Mouse (Mus musculus): ENCODE measurements around the gene Lysmd2. TPM values are rescaled to one million over a fixed set of nuclear protein-coding genes. Genes with fewer than 3 reads are reported as not detected.

Gene Lysmd2
- polyA plus RNA-seq, 1 experiment from 2014 or later: 34.7 TPM

- Histone ChIP-seq H3K36me3 (ENCODE audit: insufficient read depth, low read length) (no peaks in the 10 kb centered on the region), H3K4me1 (replicated peaks; ENCODE audit: insufficient read depth, low read length) (no peaks in the 10 kb centered on the region), H3K27me3 (ENCODE audit: insufficient read depth, low read length) (no peaks in the 10 kb centered on the region), H3K4me2 (ENCODE audit: low read length) (no peak overlapping the region), H3K9ac (ENCODE audit: low read depth, low read length) (no peak overlapping the region), H3K4me3 (replicated peaks; ENCODE audit: low read depth, low read length) (no peak overlapping the region), H3K9me3 (replicated peaks; ENCODE audit: low read length) (no peaks in the 10 kb centered on the region), H3K27ac (no peak overlapping the region)
- DNase-seq (ENCODE audit: low spot score) (no peak), ATAC-seq (replicated peaks; ENCODE audit: low FRiP score, low read depth) (no peak)
- no peak for TF ChIP-seq CTCF (IDR thresholded peaks at IDR 0.05; ENCODE audit: low read depth)
- 68% methylated on average over 5 of the region's 5 CpGs for WGBS
Observed at GRCm38 (mm10) chr9:75666612-75667011, 41.1 kb downstream of the Lysmd2 start.

- no peak for DNase-seq (ENCODE audit: low spot score)
- Histone ChIP-seq H3K27me3 (ENCODE audit: insufficient read depth, low read length) (no peaks in the 10 kb centered on the region), H3K4me2 (ENCODE audit: low read length) (no peak overlapping the region), H3K9ac (ENCODE audit: low read depth, low read length) (no peak overlapping the region), H3K27ac (no peak overlapping the region), H3K4me1 (replicated peaks; ENCODE audit: insufficient read depth, low read length) (no peaks in the 10 kb centered on the region), H3K4me3 (replicated peaks; ENCODE audit: low read depth, low read length) (no peak overlapping the region), H3K9me3 (replicated peaks; ENCODE audit: low read length) (no peaks in the 10 kb centered on the region), H3K36me3 (ENCODE audit: insufficient read depth, low read length) (no peaks in the 10 kb centered on the region)
- TF ChIP-seq CTCF (IDR thresholded peaks at IDR 0.05; ENCODE audit: low read depth): no peak
- WGBS: 85% methylated on average over 6 of the region's 6 CpGs
- ATAC-seq (replicated peaks; ENCODE audit: low FRiP score, low read depth): no peak
Observed at GRCm38 (mm10) chr9:75672769-75673168, 47.2 kb downstream of the Lysmd2 start.

GRCm38 (mm10) chr9:75676226-75676625 lies 50.7 kb downstream of the Lysmd2 start:
- Histone ChIP-seq H3K4me3 (replicated peaks; ENCODE audit: low read depth, low read length) (no peak overlapping the region), H3K9ac (ENCODE audit: low read depth, low read length) (no peak overlapping the region), H3K27ac (no peak overlapping the region), H3K4me2 (ENCODE audit: low read length) (no peak overlapping the region), H3K36me3 (ENCODE audit: insufficient read depth, low read length) (no peaks in the 10 kb centered on the region), H3K4me1 (replicated peaks; ENCODE audit: insufficient read depth, low read length) (no peaks in the 10 kb centered on the region), H3K9me3 (replicated peaks; ENCODE audit: low read length) (no peaks in the 10 kb centered on the region), H3K27me3 (ENCODE audit: insufficient read depth, low read length) (no peaks in the 10 kb centered on the region)
- 77% methylated on average over 7 of the region's 7 CpGs for WGBS
- DNase-seq (ENCODE audit: low spot score) (no peak), ATAC-seq (replicated peaks; ENCODE audit: low FRiP score, low read depth) (no peak)
- no peak for TF ChIP-seq CTCF (IDR thresholded peaks at IDR 0.05; ENCODE audit: low read depth)

GRCm38 (mm10) chr9:75678341-75678740 lies 52.8 kb downstream of the Lysmd2 start:
- no peaks in the 10 kb centered on the region for H3K36me3 ChIP-seq (ENCODE audit: insufficient read depth, low read length)
- no peaks in the 10 kb centered on the region for H3K9me3 ChIP-seq (replicated peaks; ENCODE audit: low read length)
- H3K27me3 ChIP-seq (ENCODE audit: insufficient read depth, low read length): no peaks in the 10 kb centered on the region
- no peak overlapping the region for H3K9ac ChIP-seq (ENCODE audit: low read depth, low read length)
- H3K27ac ChIP-seq: no peak overlapping the region
- H3K4me3 ChIP-seq (replicated peaks; ENCODE audit: low read depth, low read length): no peak overlapping the region
- ATAC-seq (replicated peaks; ENCODE audit: low FRiP score, low read depth): no peak
- H3K4me1 ChIP-seq (replicated peaks; ENCODE audit: insufficient read depth, low read length): no peaks in the 10 kb centered on the region
- no peak for TF ChIP-seq CTCF (IDR thresholded peaks at IDR 0.05; ENCODE audit: low read depth)
- no peak overlapping the region for H3K4me2 ChIP-seq (ENCODE audit: low read length)
- WGBS: 84% methylated on average over 7 of the region's 7 CpGs
- DNase-seq (ENCODE audit: low spot score): no peak

- H3K4me2 ChIP-seq (ENCODE audit: low read length): no peak overlapping the region
- DNase-seq (ENCODE audit: low spot score) (no peak), ATAC-seq (replicated peaks; ENCODE audit: low FRiP score, low read depth) (no peak)
- no peak overlapping the region for H3K9ac ChIP-seq (ENCODE audit: low read depth, low read length)
- H3K4me1 ChIP-seq (replicated peaks; ENCODE audit: insufficient read depth, low read length): no peaks in the 10 kb centered on the region
- no peaks in the 10 kb centered on the region for H3K9me3 ChIP-seq (replicated peaks; ENCODE audit: low read length)
- TF ChIP-seq CTCF (IDR thresholded peaks at IDR 0.05; ENCODE audit: low read depth): no peak
- H3K4me3 ChIP-seq (replicated peaks; ENCODE audit: low read depth, low read length): no peak overlapping the region
- no peaks in the 10 kb centered on the region for H3K27me3 ChIP-seq (ENCODE audit: insufficient read depth, low read length)
- no peaks in the 10 kb centered on the region for H3K36me3 ChIP-seq (ENCODE audit: insufficient read depth, low read length)
- WGBS: 79% methylated on average over 4 of the region's 4 CpGs
- no peak overlapping the region for H3K27ac ChIP-seq
Observed at GRCm38 (mm10) chr9:75679629-75680028, 54.1 kb downstream of the Lysmd2 start.

- no peak overlapping the region for H3K4me3 ChIP-seq (replicated peaks; ENCODE audit: low read depth, low read length)
- TF ChIP-seq CTCF (IDR thresholded peaks at IDR 0.05; ENCODE audit: low read depth): no peak
- H3K9me3 ChIP-seq (replicated peaks; ENCODE audit: low read length): no peaks in the 10 kb centered on the region
- no peaks in the 10 kb centered on the region for H3K4me1 ChIP-seq (replicated peaks; ENCODE audit: insufficient read depth, low read length)
- H3K9ac ChIP-seq (ENCODE audit: low read depth, low read length): no peak overlapping the region
- H3K4me2 ChIP-seq (ENCODE audit: low read length): no peak overlapping the region
- no peaks in the 10 kb centered on the region for H3K36me3 ChIP-seq (ENCODE audit: insufficient read depth, low read length)
- 87% methylated on average over 5 of the region's 5 CpGs for WGBS
- no peaks in the 10 kb centered on the region for H3K27me3 ChIP-seq (ENCODE audit: insufficient read depth, low read length)
- no peak for ATAC-seq (replicated peaks; ENCODE audit: low FRiP score, low read depth)
- DNase-seq (ENCODE audit: low spot score): no peak
- no peak overlapping the region for H3K27ac ChIP-seq
Observed at GRCm38 (mm10) chr9:75680606-75681005, 55.1 kb downstream of the Lysmd2 start.
